Mouse (Mus musculus): ENCODE results near the gene Med20. TPM values are rescaled to one million over a fixed set of nuclear protein-coding genes. Genes with fewer than 3 reads are reported as not detected.
A peak's percentile ranks its signal among the peaks of the same experiment; 100 is the strongest.

Med20 gene
- polyA plus RNA-seq, 1 experiment from 2014 or later = 44.8 TPM

- peak; percentile 58 for DNase-seq (ENCODE audit: low spot score)
- Histone ChIP-seq H3K9me3 (ENCODE audit: control insufficient read depth, low read length) (no peaks in the 10 kb centered on the region), H3K27me3 (ENCODE audit: control insufficient read depth, insufficient read depth, low read length) (no peaks in the 10 kb centered on the region), H3K36me3 (ENCODE audit: control insufficient read depth, insufficient read depth, low read length) (no peaks in the 10 kb centered on the region), H3K4me2 (replicated peaks; ENCODE audit: low read depth, low read length) (peak overlapping the region; percentile 78), H3K27ac (ENCODE audit: low read depth, low read length) (peak overlapping the region; percentile 92), H3K4me3 (ENCODE audit: low read depth, low read length) (peak overlapping the region; percentile 65), H3K4me1 (replicated peaks; ENCODE audit: control insufficient read depth, insufficient read depth, low read length) (peaks cover 13% of the 10 kb centered on the region), H3K9ac (ENCODE audit: low read depth, low read length) (peak overlapping the region; percentile 80)
- WGBS = under 1% methylated on average over 41 of the region's 43 CpGs
- ATAC-seq (ENCODE audit: low FRiP score) = no peak
Observed at GRCm38 (mm10) chr17:47594183-47594968, 17.0 kb upstream of the Med20 start.

GRCm38 (mm10) chr17:47594969-47595247 lies 16.5 kb upstream of the Med20 start:
- DNase-seq (ENCODE audit: low spot score) = peak; percentile 44
- Histone ChIP-seq H3K27ac (ENCODE audit: low read depth, low read length) (peak overlapping the region; percentile 92), H3K4me3 (ENCODE audit: low read depth, low read length) (peak overlapping the region; percentile 65), H3K27me3 (ENCODE audit: control insufficient read depth, insufficient read depth, low read length) (no peaks in the 10 kb centered on the region), H3K9ac (ENCODE audit: low read depth, low read length) (peak overlapping the region; percentile 80), H3K4me1 (replicated peaks; ENCODE audit: control insufficient read depth, insufficient read depth, low read length) (peaks cover 13% of the 10 kb centered on the region), H3K4me2 (replicated peaks; ENCODE audit: low read depth, low read length) (peak overlapping the region; percentile 78), H3K36me3 (ENCODE audit: control insufficient read depth, insufficient read depth, low read length) (no peaks in the 10 kb centered on the region), H3K9me3 (ENCODE audit: control insufficient read depth, low read length) (no peaks in the 10 kb centered on the region)
- no peak for ATAC-seq (ENCODE audit: low FRiP score)
- WGBS = 0% methylated on average over 9 of the region's 9 CpGs

- peak; percentile 71 for DNase-seq (ENCODE audit: low spot score)
- Histone ChIP-seq H3K27ac (ENCODE audit: low read depth, low read length) (peak overlapping the region; percentile 92), H3K4me3 (ENCODE audit: low read depth, low read length) (peak overlapping the region; percentile 65), H3K36me3 (ENCODE audit: control insufficient read depth, insufficient read depth, low read length) (no peaks in the 10 kb centered on the region), H3K9ac (ENCODE audit: low read depth, low read length) (peak overlapping the region; percentile 64), H3K9me3 (ENCODE audit: control insufficient read depth, low read length) (no peaks in the 10 kb centered on the region), H3K27me3 (ENCODE audit: control insufficient read depth, insufficient read depth, low read length) (no peaks in the 10 kb centered on the region), H3K4me2 (replicated peaks; ENCODE audit: low read depth, low read length) (peak overlapping the region; percentile 78), H3K4me1 (replicated peaks; ENCODE audit: control insufficient read depth, insufficient read depth, low read length) (peaks cover 13% of the 10 kb centered on the region)
- ATAC-seq (ENCODE audit: low FRiP score) = peak; percentile 68
- under 1% methylated on average over 21 of the region's 21 CpGs for WGBS
Observed at GRCm38 (mm10) chr17:47595248-47596161, 15.9 kb upstream of the Med20 start.

GRCm38 (mm10) chr17:47596162-47596838 lies 15.1 kb upstream of the Med20 start:
- Histone ChIP-seq H3K4me2 (replicated peaks; ENCODE audit: low read depth, low read length) (peak overlapping the region; percentile 78), H3K9me3 (ENCODE audit: control insufficient read depth, low read length) (no peaks in the 10 kb centered on the region), H3K36me3 (ENCODE audit: control insufficient read depth, insufficient read depth, low read length) (no peaks in the 10 kb centered on the region), H3K27ac (ENCODE audit: low read depth, low read length) (peak overlapping the region; percentile 92), H3K4me1 (replicated peaks; ENCODE audit: control insufficient read depth, insufficient read depth, low read length) (peaks cover 13% of the 10 kb centered on the region), H3K27me3 (ENCODE audit: control insufficient read depth, insufficient read depth, low read length) (no peaks in the 10 kb centered on the region), H3K9ac (ENCODE audit: low read depth, low read length) (peak overlapping the region; percentile 64), H3K4me3 (ENCODE audit: low read depth, low read length) (peak overlapping the region; percentile 65)
- 0 out of 2 replicates have a peak, but pooled peaks have one; percentile 1 for ATAC-seq (ENCODE audit: low FRiP score)
- no peak for DNase-seq (ENCODE audit: low spot score)
- 19% methylated on average over 6 of the region's 6 CpGs for WGBS

- no peak for ATAC-seq (ENCODE audit: low FRiP score)
- peak overlapping the region; percentile 78; the same call in 1 of the 2 replicates for H3K4me2 ChIP-seq (replicated peaks; ENCODE audit: low read depth, low read length)
- H3K9ac ChIP-seq (ENCODE audit: low read depth, low read length) = peak overlapping the region; percentile 64; the same call in 1 of the 2 replicates
- no peaks in the 10 kb centered on the region for H3K9me3 ChIP-seq (ENCODE audit: control insufficient read depth, low read length)
- peaks cover 13% of the 10 kb centered on the region for H3K4me1 ChIP-seq (replicated peaks; ENCODE audit: control insufficient read depth, insufficient read depth, low read length)
- no peak overlapping the region for H3K4me3 ChIP-seq (ENCODE audit: low read depth, low read length)
- DNase-seq (ENCODE audit: low spot score) = no peak
- no peaks in the 10 kb centered on the region for H3K27me3 ChIP-seq (ENCODE audit: control insufficient read depth, insufficient read depth, low read length)
- no peaks in the 10 kb centered on the region for H3K36me3 ChIP-seq (ENCODE audit: control insufficient read depth, insufficient read depth, low read length)
- 73% methylated on average over 5 of the region's 5 CpGs for WGBS
- H3K27ac ChIP-seq (ENCODE audit: low read depth, low read length) = peak overlapping the region; percentile 92
Observed at GRCm38 (mm10) chr17:47596839-47597164, 14.6 kb upstream of the Med20 start.

- Histone ChIP-seq H3K9ac (ENCODE audit: low read depth, low read length) (no peak overlapping the region), H3K4me2 (replicated peaks; ENCODE audit: low read depth, low read length) (0 out of 2 replicates have a peak overlapping the region, but pooled peaks have one; percentile 2), H3K36me3 (ENCODE audit: control insufficient read depth, insufficient read depth, low read length) (no peaks in the 10 kb centered on the region), H3K27me3 (ENCODE audit: control insufficient read depth, insufficient read depth, low read length) (no peaks in the 10 kb centered on the region), H3K27ac (ENCODE audit: low read depth, low read length) (no peak overlapping the region), H3K9me3 (ENCODE audit: control insufficient read depth, low read length) (no peaks in the 10 kb centered on the region), H3K4me3 (ENCODE audit: low read depth, low read length) (no peak overlapping the region), H3K4me1 (replicated peaks; ENCODE audit: control insufficient read depth, insufficient read depth, low read length) (peaks cover 13% of the 10 kb centered on the region)
- DNase-seq (ENCODE audit: low spot score) = no peak
- WGBS = 78% methylated on average over 13 of the region's 13 CpGs
- ATAC-seq (ENCODE audit: low FRiP score) = no peak
Observed at GRCm38 (mm10) chr17:47597261-47597660, 14.1 kb upstream of the Med20 start.

GRCm38 (mm10) chr17:47597838-47598579 lies 13.4 kb upstream of the Med20 start:
- 29% methylated on average over 10 of the region's 10 CpGs for WGBS
- Histone ChIP-seq H3K4me1 (replicated peaks; ENCODE audit: control insufficient read depth, insufficient read depth, low read length) (peaks cover 13% of the 10 kb centered on the region), H3K36me3 (ENCODE audit: control insufficient read depth, insufficient read depth, low read length) (no peaks in the 10 kb centered on the region)

More at GRCm38 (mm10) chr17:47597838-47598579, 13.4 kb upstream of the Med20 start:
- Histone ChIP-seq H3K27ac (ENCODE audit: low read depth, low read length) (no peak overlapping the region), H3K4me3 (ENCODE audit: low read depth, low read length) (no peak overlapping the region), H3K9me3 (ENCODE audit: control insufficient read depth, low read length) (no peaks in the 10 kb centered on the region), H3K27me3 (ENCODE audit: control insufficient read depth, insufficient read depth, low read length) (no peaks in the 10 kb centered on the region), H3K4me2 (replicated peaks; ENCODE audit: low read depth, low read length) (no peak overlapping the region), H3K9ac (ENCODE audit: low read depth, low read length) (0 out of 2 replicates have a peak overlapping the region, but pooled peaks have one; percentile 27)
- DNase-seq (ENCODE audit: low spot score) = peak; percentile 68
- ATAC-seq (ENCODE audit: low FRiP score) = no peak
